Comparison of ENCODE assay signal across 11 mouse cellular contexts in the genomic region with DNA sequence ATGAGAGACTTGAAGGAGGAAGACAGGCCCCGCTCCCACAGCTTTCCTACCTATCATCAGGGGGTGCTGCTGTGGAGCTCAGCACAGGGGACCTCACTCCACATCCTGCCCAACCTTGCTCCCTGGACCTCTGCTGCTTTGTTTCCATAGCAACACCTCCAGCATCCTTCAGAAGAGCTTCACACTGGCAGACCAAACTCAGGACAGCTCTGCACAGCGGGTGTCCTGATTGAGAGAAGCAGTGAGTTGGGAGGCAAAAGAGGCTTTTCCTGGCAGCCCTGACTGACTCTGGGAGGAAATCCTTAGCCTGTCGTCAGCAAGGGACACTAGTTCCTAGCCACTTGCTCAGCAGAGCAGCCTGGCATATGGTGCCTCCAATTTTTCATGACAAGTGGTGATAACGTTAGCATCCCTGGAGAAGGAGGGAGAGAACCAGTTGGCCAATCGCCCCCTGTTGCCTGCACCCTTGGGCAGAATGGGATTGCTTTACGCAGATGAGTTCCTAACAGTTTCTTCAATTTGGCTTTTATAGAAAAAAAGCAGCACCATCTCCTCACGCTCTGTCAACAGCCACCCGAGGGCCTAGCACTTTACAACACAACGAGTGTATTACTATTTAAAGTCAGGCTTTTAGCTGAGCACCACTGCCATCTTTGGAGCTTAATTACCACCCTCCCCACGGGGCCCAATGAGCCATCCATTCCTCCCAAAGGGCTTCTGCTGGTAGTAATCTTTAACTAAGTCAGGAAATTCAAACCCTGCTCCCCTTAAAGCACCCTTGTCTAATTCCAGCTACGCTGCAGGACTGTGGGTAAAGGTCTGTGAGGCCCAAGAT.
DNase-seq lines count a peak whose midpoint lies in the region; ATAC-seq lines count a peak whose summit lies in the region.
"Had no signal": no experiment of that assay in that cellular context is flagged by ENCODE, and none has a peak within 500 bp of the region (broad histone marks: within the 10 kb centered on the region; RNA-seq: fewer than 3 reads in every experiment).

No protein-coding gene starts in this region.

- no peak overlapping the region for H3K27ac ChIP-seq in embryonic facial prominence, embryonic 14.5 days (replicated peaks; ENCODE audit: low read depth, low read length)
- H3K27ac ChIP-seq: embryonic facial prominence, embryonic 15.5 days; liver, embryonic 13.5 days had no signal

- peak; percentile 13 for DNase-seq in right cerebral cortex, postnatal 4 days
- no peak for DNase-seq in right cerebral cortex, postnatal 36 days (ENCODE audit: low spot score in 2 of 2)
- peak; percentile 9 for DNase-seq in embryonic facial prominence, embryonic 14.5 days (ENCODE audit: low spot score)
- DNase-seq in mesoderm, embryonic 11.5 days (ENCODE audit: low read depth, low spot score) = peak; percentile 22
- DNase-seq in telencephalon, adult 2 months (ENCODE audit: low read depth, low spot score) = peak; percentile 27
- no peak for DNase-seq in lung, postnatal 4 days
- no peak for DNase-seq in urinary bladder, postnatal 36 days (ENCODE audit: low spot score in 2 of 2)
- no peak for DNase-seq in thymus, postnatal 4 days
- DNase-seq: adrenal gland, postnatal 25 days; liver, embryonic 13.5 days had no signal

- no peaks in the 10 kb centered on the region for H3K36me3 ChIP-seq in embryonic facial prominence, embryonic 14.5 days (ENCODE audit: control insufficient read depth, insufficient read depth, low read length)
- H3K36me3 ChIP-seq: embryonic facial prominence, embryonic 15.5 days; liver, embryonic 13.5 days had no signal

- no peaks in the 10 kb centered on the region for H3K4me1 ChIP-seq in embryonic facial prominence, embryonic 14.5 days (ENCODE audit: control insufficient read depth, insufficient read depth, low read length)
- H3K4me1 ChIP-seq: embryonic facial prominence, embryonic 15.5 days; liver, embryonic 13.5 days had no signal

- H3K27me3 ChIP-seq in embryonic facial prominence, embryonic 14.5 days (replicated peaks; ENCODE audit: control insufficient read depth, insufficient read depth, low read length) = no peaks in the 10 kb centered on the region
- H3K27me3 ChIP-seq: embryonic facial prominence, embryonic 15.5 days had no signal

- no peak overlapping the region for H3K4me3 ChIP-seq in embryonic facial prominence, embryonic 14.5 days (ENCODE audit: low read depth, low read length)
- H3K4me3 ChIP-seq: embryonic facial prominence, embryonic 15.5 days; liver, embryonic 13.5 days had no signal

- 44% methylated on average over 11 of the region's 11 CpGs for WGBS in embryonic facial prominence, embryonic 14.5 days

- H3K4me2 ChIP-seq in embryonic facial prominence, embryonic 14.5 days (ENCODE audit: low read depth, low read length) = no peak overlapping the region
- H3K4me2 ChIP-seq: embryonic facial prominence, embryonic 15.5 days; liver, embryonic 13.5 days had no signal

- ATAC-seq in embryonic facial prominence, embryonic 14.5 days (ENCODE audit: low read depth) = no peak

- H3K9ac ChIP-seq in embryonic facial prominence, embryonic 14.5 days (ENCODE audit: low read depth, low read length) = no peak overlapping the region
- H3K9ac ChIP-seq: embryonic facial prominence, embryonic 15.5 days; liver, embryonic 13.5 days had no signal

- no peaks in the 10 kb centered on the region for H3K9me3 ChIP-seq in embryonic facial prominence, embryonic 14.5 days (ENCODE audit: control insufficient read depth, low read length)
- H3K9me3 ChIP-seq: embryonic facial prominence, embryonic 15.5 days; liver, embryonic 13.5 days had no signal

Comparison
In these comparisons a context has a peak if more than half of its experiments do, and no peak if none do; other contexts are left out.
1. DNase-seq: peak in right cerebral cortex, postnatal 4 days (single experiment), embryonic facial prominence, embryonic 14.5 days (single experiment), mesoderm, embryonic 11.5 days (single experiment) and telencephalon, adult 2 months (single experiment); none in right cerebral cortex, postnatal 36 days (0 of 2), lung, postnatal 4 days (0 of 2), urinary bladder, postnatal 36 days (0 of 2) and thymus, postnatal 4 days (single experiment).